Mouse (Mus musculus) neural tube, embryonic 10.5 days (tissue): ENCODE measurements at regions not wholly inside any gene's neighbourhood (a gene's known extent, or its start where the extent isn't known, plus 50 kb on each side); places are given as distances from the start of the nearest gene placed in this dataset.

Source experiments
- DNase-seq: peaks from one replicate; pipeline ENCODE4 v3.0.0-alpha.2; 2017; ENCODE audit warnings: low spot score; ENCODE audit errors: extremely low spot score

GRCm38 (mm10) chr15:56979353-56979752 is 498.1 kb downstream of the Slc22a22 start:
- no peak for DNase-seq

- DNase-seq: no peak
These were observed 501.7 kb downstream of the Slc22a22 start for GRCm38 (mm10) chr15:56975446-56976433.

- no peak for DNase-seq
These were observed 507.3 kb downstream of the Slc22a22 start for GRCm38 (mm10) chr15:56970140-56970539.

GRCm38 (mm10) chr15:56956356-56956755 is 521.1 kb downstream of the Slc22a22 start:
- DNase-seq: no peak

GRCm38 (mm10) chr15:56952176-56952575 is 525.2 kb downstream of the Slc22a22 start:
- DNase-seq: no peak

GRCm38 (mm10) chr15:56950824-56951223 is 526.6 kb downstream of the Slc22a22 start:
- DNase-seq: no peak

GRCm38 (mm10) chr15:56940891-56941290 is 536.5 kb downstream of the Slc22a22 start:
- no peak for DNase-seq

GRCm38 (mm10) chr15:56896553-56896952 is 580.9 kb downstream of the Slc22a22 start:
- DNase-seq: no peak

- peak; percentile 26 for DNase-seq
These were observed 595.9 kb downstream of the Slc22a22 start for GRCm38 (mm10) chr15:56881501-56881900.

- no peak for DNase-seq
These were observed 611.5 kb downstream of the Slc22a22 start for GRCm38 (mm10) chr15:56865879-56866278.

GRCm38 (mm10) chr15:56865035-56865804 is 612.2 kb downstream of the Slc22a22 start:
- DNase-seq: no peak

GRCm38 (mm10) chr15:56858627-56859334 is 618.6 kb downstream of the Slc22a22 start:
- DNase-seq: peak; percentile 36

GRCm38 (mm10) chr15:56858134-56858533 is 619.3 kb downstream of the Slc22a22 start:
- DNase-seq: peak; percentile 56

GRCm38 (mm10) chr15:56856057-56856456 is 621.4 kb downstream of the Slc22a22 start:
- DNase-seq: peak; percentile 51

- no peak for DNase-seq
These were observed 624.3 kb downstream of the Slc22a22 start for GRCm38 (mm10) chr15:56853106-56853505.

- DNase-seq: no peak
These were observed 629.8 kb downstream of the Slc22a22 start for GRCm38 (mm10) chr15:56847469-56848128.

GRCm38 (mm10) chr15:56844574-56844973 is 632.9 kb downstream of the Slc22a22 start:
- DNase-seq: no peak

GRCm38 (mm10) chr15:56841516-56841915 is 635.9 kb downstream of the Slc22a22 start:
- no peak for DNase-seq

- no peak for DNase-seq
These were observed 640.1 kb downstream of the Slc22a22 start for GRCm38 (mm10) chr15:56837292-56837691.

- DNase-seq: no peak
These were observed 642.8 kb downstream of the Slc22a22 start for GRCm38 (mm10) chr15:56834621-56835020.

- DNase-seq: no peak
These were observed 644.8 kb downstream of the Slc22a22 start for GRCm38 (mm10) chr15:56832666-56833065.
